Mouse (Mus musculus) embryonic facial prominence, embryonic 10.5 days (tissue): ENCODE measurements around the gene Pla1a. TPM values are rescaled to one million over a fixed set of nuclear protein-coding genes. Genes with fewer than 3 reads are reported as not detected.

Source experiments
- DNase-seq: peaks from one replicate; pipeline ENCODE4 v3.0.0-alpha.2; 2017; ENCODE audit warnings: low spot score
- H3K27ac ChIP-seq: fragments of 300-500 bp; sonication (generic); replicated peaks from 2 replicates; pipeline ENCODE4 v1.5.1; 2016; ENCODE audit warnings: mild to moderate bottlenecking
- H3K27me3 ChIP-seq: fragments of 300-500 bp; sonication (generic); replicated peaks from 2 replicates; pipeline ENCODE4 v1.6.1; 2016; ENCODE audit warnings: low read depth, mild to moderate bottlenecking; ENCODE audit not compliant: poor library complexity, severe bottlenecking
- H3K36me3 ChIP-seq: fragments of 300-500 bp; sonication (generic); replicated peaks from 2 replicates; pipeline ENCODE4 v1.6.1; 2016; ENCODE audit warnings: mild to moderate bottlenecking, moderate library complexity
- H3K4me1 ChIP-seq: fragments of 300-500 bp; sonication (generic); 2 replicates; pipeline ENCODE4 v1.6.1; 2016
- H3K4me3 ChIP-seq: fragments of 300-500 bp; sonication (generic); 2 replicates; pipeline ENCODE4 v1.5.1; 2016; ENCODE audit warnings: mild to moderate bottlenecking, moderate library complexity
- H3K9me3 ChIP-seq: fragments of 300-500 bp; sonication (generic); 2 replicates; pipeline ENCODE4 v1.6.1; 2016; ENCODE audit warnings: mild to moderate bottlenecking
- WGBS: fragments of 180-500 bp; shearing (Covaris S2); methylation state at CpG from one replicate; pipeline ENCODE4 v1.1.7; 2016; 5-methylcytosine and 5-hydroxymethylcytosine counted together
- polyA plus RNA-seq: library from polyadenylated mRNA; unstranded; fragments of >200 nt; fragmentation: Nextera tagmentation; extraction: Ambion mirVana; gene quantifications from 2 replicates; pipeline ENCODE4 v1.2.1, GENCODE M21; 2016

The Pla1a gene
- polyA plus RNA-seq, 1 experiment from 2014 or later: not detected

- no peak for DNase-seq
- no peak overlapping the region for H3K27ac ChIP-seq
- no peak overlapping the region for H3K4me3 ChIP-seq
- no peaks in the 10 kb centered on the region for H3K27me3 ChIP-seq
- peaks cover 69% of the 10 kb centered on the region for H3K36me3 ChIP-seq
- peaks cover 11% of the 10 kb centered on the region for H3K4me1 ChIP-seq
- H3K9me3 ChIP-seq: no peaks in the 10 kb centered on the region; the same call in none of the 2 replicates
- 93% methylated on average over 7 of the region's 7 CpGs for WGBS
These were observed 10.9 kb upstream of the Pla1a start for GRCm38 (mm10) chr16:38443721-38444464.

- Histone ChIP-seq H3K4me3 (no peak overlapping the region), H3K4me1 (no peaks in the 10 kb centered on the region; the same call in 1 of the 2 replicates), H3K9me3 (no peaks in the 10 kb centered on the region; the same call in none of the 2 replicates), H3K27me3 (no peaks in the 10 kb centered on the region), H3K27ac (no peak overlapping the region), H3K36me3 (peaks cover 52% of the 10 kb centered on the region)
- 86% methylated on average over 8 of the region's 8 CpGs for WGBS
- DNase-seq: no peak
These were observed 9.3 kb upstream of the Pla1a start for GRCm38 (mm10) chr16:38442216-38442615.

GRCm38 (mm10) chr16:38441611-38442010 lies 8.7 kb upstream of the Pla1a start:
- DNase-seq: no peak
- Histone ChIP-seq H3K9me3 (no peaks in the 10 kb centered on the region; the same call in 1 of the 2 replicates), H3K36me3 (peaks cover 46% of the 10 kb centered on the region), H3K4me1 (no peaks in the 10 kb centered on the region), H3K4me3 (no peak overlapping the region), H3K27me3 (no peaks in the 10 kb centered on the region), H3K27ac (no peak overlapping the region)
- WGBS: 91% methylated on average over 5 of the region's 5 CpGs

GRCm38 (mm10) chr16:38440403-38440802 lies 7.5 kb upstream of the Pla1a start:
- Histone ChIP-seq H3K4me1 (no peaks in the 10 kb centered on the region), H3K27me3 (no peaks in the 10 kb centered on the region), H3K36me3 (peaks cover 34% of the 10 kb centered on the region), H3K27ac (no peak overlapping the region), H3K4me3 (no peak overlapping the region), H3K9me3 (no peaks in the 10 kb centered on the region; the same call in 1 of the 2 replicates)
- DNase-seq: no peak
- 82% methylated on average over 6 of the region's 6 CpGs for WGBS

- Histone ChIP-seq H3K4me3 (no peak overlapping the region), H3K4me1 (no peaks in the 10 kb centered on the region), H3K9me3 (no peaks in the 10 kb centered on the region; the same call in 1 of the 2 replicates), H3K27ac (no peak overlapping the region), H3K36me3 (peaks cover 22% of the 10 kb centered on the region), H3K27me3 (no peaks in the 10 kb centered on the region)
- WGBS: 83% methylated on average over 1 of the region's 1 CpGs
- DNase-seq: no peak
These were observed 6.2 kb upstream of the Pla1a start for GRCm38 (mm10) chr16:38439190-38439589.

GRCm38 (mm10) chr16:38434295-38434795 lies 1.4 kb upstream of the Pla1a start:
- H3K4me1 ChIP-seq: peaks cover 5% of the 10 kb centered on the region; the same call in 1 of the 2 replicates
- no peaks in the 10 kb centered on the region for H3K27me3 ChIP-seq
- no peak overlapping the region for H3K4me3 ChIP-seq
- no peak overlapping the region for H3K27ac ChIP-seq
- no peaks in the 10 kb centered on the region for H3K36me3 ChIP-seq
- no peak for DNase-seq
- 85% methylated on average over 4 of the region's 4 CpGs for WGBS
- no peaks in the 10 kb centered on the region for H3K9me3 ChIP-seq

- Histone ChIP-seq H3K36me3 (no peaks in the 10 kb centered on the region), H3K9me3 (no peaks in the 10 kb centered on the region), H3K4me1 (peaks cover 5% of the 10 kb centered on the region; the same call in 1 of the 2 replicates), H3K27ac (no peak overlapping the region), H3K4me3 (no peak overlapping the region), H3K27me3 (no peaks in the 10 kb centered on the region)
- 87% methylated on average over 8 of the region's 8 CpGs for WGBS
- DNase-seq: no peak
These were observed 569 bp upstream of the Pla1a start for GRCm38 (mm10) chr16:38433514-38433913.

GRCm38 (mm10) chr16:38431446-38432185 lies 1.3 kb downstream of the Pla1a start:
- Histone ChIP-seq H3K9me3 (no peaks in the 10 kb centered on the region), H3K4me1 (peaks cover 5% of the 10 kb centered on the region; the same call in 1 of the 2 replicates), H3K4me3 (no peak overlapping the region), H3K36me3 (no peaks in the 10 kb centered on the region), H3K27me3 (no peaks in the 10 kb centered on the region), H3K27ac (no peak overlapping the region)
- no peak for DNase-seq
- 61% methylated on average over 13 of the region's 13 CpGs for WGBS

- 84% methylated on average over 1 of the region's 1 CpGs for WGBS
- Histone ChIP-seq H3K4me3 (no peak overlapping the region), H3K27ac (no peak overlapping the region)
These were observed 7.1 kb downstream of the Pla1a start for GRCm38 (mm10) chr16:38425799-38426198.

GRCm38 (mm10) chr16:38425374-38425773 lies 7.6 kb downstream of the Pla1a start:
- WGBS: 83% methylated on average over 2 of the region's 2 CpGs
- DNase-seq: no peak
- Histone ChIP-seq H3K4me1 (no peaks in the 10 kb centered on the region), H3K4me3 (no peak overlapping the region), H3K9me3 (no peaks in the 10 kb centered on the region), H3K27me3 (no peaks in the 10 kb centered on the region), H3K36me3 (no peaks in the 10 kb centered on the region), H3K27ac (no peak overlapping the region)

More at GRCm38 (mm10) chr16:38425799-38426198, 7.1 kb downstream of the Pla1a start:
- H3K9me3 ChIP-seq: no peaks in the 10 kb centered on the region
- H3K4me1 ChIP-seq: no peaks in the 10 kb centered on the region
- no peaks in the 10 kb centered on the region for H3K27me3 ChIP-seq
- no peaks in the 10 kb centered on the region for H3K36me3 ChIP-seq
- DNase-seq: no peak

GRCm38 (mm10) chr16:38414953-38415352 lies 18.0 kb downstream of the Pla1a start:
- WGBS: 84% methylated on average over 7 of the region's 7 CpGs
- DNase-seq: no peak

GRCm38 (mm10) chr16:38408416-38408815 lies 24.5 kb downstream of the Pla1a start:
- no peak overlapping the region for H3K4me3 ChIP-seq
- WGBS: 95% methylated on average over 8 of the region's 8 CpGs
- H3K9me3 ChIP-seq: no peaks in the 10 kb centered on the region
- DNase-seq: no peak
- H3K4me1 ChIP-seq: 0 out of 2 replicates have a peak, but pooled peaks cover 2% of the 10 kb centered on the region
- no peak overlapping the region for H3K27ac ChIP-seq
- no peaks in the 10 kb centered on the region for H3K36me3 ChIP-seq
- no peaks in the 10 kb centered on the region for H3K27me3 ChIP-seq

More at GRCm38 (mm10) chr16:38414953-38415352, 18.0 kb downstream of the Pla1a start:
- Histone ChIP-seq H3K27me3 (no peaks in the 10 kb centered on the region), H3K9me3 (no peaks in the 10 kb centered on the region), H3K4me3 (no peak overlapping the region), H3K27ac (no peak overlapping the region), H3K4me1 (no peaks in the 10 kb centered on the region), H3K36me3 (no peaks in the 10 kb centered on the region)
